23 mouse cellular contexts compared by ENCODE assay signal in genomic region chr15:12226908-12227307, GRCm38 (mm10).
"Had no signal": no experiment of that assay in that cellular context is flagged by ENCODE, and none has a peak within 500 bp of the region (broad histone marks: within the 10 kb centered on the region; RNA-seq: fewer than 3 reads in every experiment).

No protein-coding gene starts in this region.

- H3K36me3 ChIP-seq: lung, embryonic 15.5 days; midbrain, embryonic 15.5 days; neural tube, embryonic 12.5 days; neural tube, embryonic 15.5 days; stomach, embryonic 15.5 days had no signal

- DNase-seq: layer of hippocampus, adult 9-11 months; liver; lung, adult 18-20 months; lung, postnatal 10 days; lung, postnatal 36 days; right cerebral cortex, adult 18-20 months; right cerebral cortex, postnatal 14 days; right cerebral cortex, postnatal 4 days; spleen, adult 18-20 months; thymus, postnatal 25 days had no signal

- H3K9ac ChIP-seq: kidney, embryonic 15.5 days; limb, embryonic 13.5 days; liver, embryonic 12.5 days; liver, embryonic 15.5 days; lung, embryonic 15.5 days; midbrain, embryonic 12.5 days; midbrain, embryonic 15.5 days; neural tube, embryonic 12.5 days; neural tube, embryonic 15.5 days; stomach, embryonic 15.5 days had no signal

- H3K9me3 ChIP-seq: kidney, embryonic 15.5 days; limb, embryonic 10.5 days; limb, embryonic 13.5 days; liver, embryonic 12.5 days; liver, embryonic 15.5 days; lung, embryonic 15.5 days; midbrain, embryonic 12.5 days; midbrain, embryonic 15.5 days; neural tube, embryonic 12.5 days; neural tube, embryonic 15.5 days; stomach, embryonic 15.5 days had no signal

- ATAC-seq: intestine, embryonic 16.5 days; liver, embryonic 12.5 days; midbrain, embryonic 15.5 days had no signal

- H3K4me3 ChIP-seq: kidney, embryonic 15.5 days; layer of hippocampus, adult 2 months; limb, embryonic 10.5 days; limb, embryonic 13.5 days; liver, embryonic 12.5 days; liver, embryonic 15.5 days; lung, embryonic 15.5 days; midbrain, embryonic 12.5 days; midbrain, embryonic 15.5 days; neural tube, embryonic 12.5 days; neural tube, embryonic 15.5 days; stomach, embryonic 15.5 days had no signal

- H3K4me2 ChIP-seq: kidney, embryonic 15.5 days; limb, embryonic 13.5 days; liver, embryonic 12.5 days; liver, embryonic 15.5 days; lung, embryonic 15.5 days; midbrain, embryonic 12.5 days; midbrain, embryonic 15.5 days; neural tube, embryonic 12.5 days; neural tube, embryonic 15.5 days; stomach, embryonic 15.5 days had no signal

- H3K27ac ChIP-seq: limb, embryonic 10.5 days; limb, embryonic 13.5 days; liver, embryonic 15.5 days; lung, embryonic 15.5 days; midbrain, embryonic 12.5 days; midbrain, embryonic 15.5 days; neural tube, embryonic 12.5 days; neural tube, embryonic 15.5 days; stomach, embryonic 15.5 days had no signal

- H3K27me3 ChIP-seq: kidney, embryonic 15.5 days; limb, embryonic 13.5 days; liver, embryonic 12.5 days; liver, embryonic 15.5 days; lung, embryonic 15.5 days; midbrain, embryonic 12.5 days; midbrain, embryonic 15.5 days; neural tube, embryonic 12.5 days; neural tube, embryonic 15.5 days; stomach, embryonic 15.5 days had no signal
